Mouse (Mus musculus) liver, postnatal 0 days (tissue): ENCODE results near the gene Rdh8.

Source experiments
- CTCF ChIP-seq: sonication (generic); IDR thresholded peaks from 2 replicates; pipeline ENCODE4 v1.5.1; 2016; ENCODE audit warnings: antibody characterized with exemption, low read depth
- EP300 ChIP-seq: IDR thresholded peaks from 2 replicates; pipeline ENCODE4 v1.6.1; 2016; ENCODE audit warnings: antibody characterized with exemption, low read depth, mild to moderate bottlenecking

DNA sequence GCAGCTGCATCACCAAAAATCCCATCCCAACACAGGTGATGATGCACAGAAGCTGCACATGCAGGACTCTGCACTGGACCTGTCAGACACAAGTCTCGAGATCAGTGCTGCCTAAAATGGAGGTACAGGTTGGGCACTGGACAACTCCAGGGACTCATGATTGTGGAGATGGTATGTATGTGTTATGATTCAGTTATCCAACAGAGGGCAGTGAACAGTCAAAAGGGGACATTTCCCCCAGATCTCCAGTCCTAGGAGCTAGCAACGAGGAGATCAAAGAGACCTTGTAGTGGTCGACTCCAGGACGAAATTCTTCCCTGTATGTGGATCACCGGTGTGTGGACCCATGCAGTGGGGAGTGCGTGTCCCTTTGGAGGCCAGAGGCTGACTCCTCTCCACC lies 41.6 kb downstream of the Rdh8 start:
- peak; percentile 21; the same call in 1 of the 2 replicates for TF ChIP-seq CTCF
- no peak for TF ChIP-seq EP300
